Mouse (Mus musculus) heart, postnatal 0 days (tissue): Measurements from ENCODE around the gene Layn.

Experiments used
- CTCF ChIP-seq: IDR thresholded peaks from 2 replicates; pipeline ENCODE4 v1.5.1; 2016; ENCODE audit warnings: antibody characterized with exemption, control low read depth, low read depth
- EP300 ChIP-seq: IDR thresholded peaks from 2 replicates; pipeline ENCODE4 v1.6.1; 2016; ENCODE audit warnings: antibody characterized with exemption, low read depth

GRCm38 (mm10) chr9:51020351-51020750 lies 56.5 kb downstream of the Layn start:
- no peak for TF ChIP-seq CTCF
- TF ChIP-seq EP300: no peak
